Mouse (Mus musculus) lung, adult 2 months (tissue): Measurements from ENCODE around the gene Trp53i11.

Experiments
- CTCF ChIP-seq: fragments of 200-500 bp; IDR thresholded peaks from 2 replicates; pipeline ENCODE4 v1.5.1; 2011; ENCODE audit warnings: mild to moderate bottlenecking, low read length, control low read depth; ENCODE audit not compliant: insufficient read depth
- POLR2A ChIP-seq: fragments of 200-500 bp; IDR thresholded peaks from 2 replicates; pipeline ENCODE4 v1.6.1; 2011; ENCODE audit warnings: low read depth, mild to moderate bottlenecking, control low read depth, low read length, borderline replicate concordance; ENCODE audit errors: extremely low read depth

DNA sequence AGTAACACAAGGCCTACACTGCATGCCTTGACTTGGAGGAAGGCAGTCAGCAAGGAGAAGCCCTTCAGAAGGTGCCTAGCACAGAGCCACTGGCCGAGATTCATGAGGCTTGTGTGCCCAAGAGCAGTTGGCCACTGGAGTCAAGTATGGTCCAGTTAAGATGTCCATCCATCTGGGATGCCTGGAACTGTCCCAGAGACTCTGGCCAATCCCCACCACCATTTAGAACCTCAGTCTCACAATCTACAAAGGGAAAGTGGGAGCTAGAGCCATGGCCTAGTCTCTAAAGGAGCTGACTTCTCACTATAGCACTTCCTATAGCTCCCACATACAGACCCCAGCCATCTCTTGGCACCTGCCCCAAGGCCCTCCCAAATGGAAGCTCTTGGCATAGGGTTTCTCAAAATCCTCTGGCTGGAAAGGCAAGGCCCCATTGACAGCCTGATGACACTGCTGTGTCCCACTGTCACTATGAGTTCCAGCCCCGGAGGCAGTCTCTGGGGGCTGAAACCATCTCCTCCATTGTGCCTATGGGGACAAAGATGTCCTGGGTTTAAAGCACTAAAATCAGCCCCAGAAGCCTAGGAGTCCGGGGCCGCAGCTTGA lies 11.1 kb upstream of the Trp53i11 start:
- TF ChIP-seq POLR2A (no peak), CTCF (no peak)
